Mouse (Mus musculus) cerebellum, adult 11 months (tissue): ENCODE measurements around the gene Cts7.

ENCODE experiments used
- DNase-seq: peaks from one replicate; pipeline ENCODE4 v3.0.0; 2022

Cts7 gene

GRCm38 (mm10) chr13:61358097-61358496 lies at the start of gene Cts7:
TSS of gene Cts7 (minus strand) at chr13:61358197.
- no peak for DNase-seq
